Mouse (Mus musculus) ES-Bruce4 (cell line): ENCODE results near the gene Tas2r138.

Source experiments
- CTCF ChIP-seq: IDR thresholded peaks from one replicate; pipeline ENCODE4 v1.8.1; 2011; ENCODE audit warnings: low read depth, low read length
- EP300 ChIP-seq: IDR thresholded peaks from 2 replicates; pipeline ENCODE4 v1.6.1; 2011; ENCODE audit warnings: low read depth, low read length; ENCODE audit not compliant: insufficient read depth
- POLR2A ChIP-seq: IDR thresholded peaks from one replicate; pipeline ENCODE4 v1.8.1; 2011; ENCODE audit warnings: low read length; ENCODE audit not compliant: insufficient read depth

DNA sequence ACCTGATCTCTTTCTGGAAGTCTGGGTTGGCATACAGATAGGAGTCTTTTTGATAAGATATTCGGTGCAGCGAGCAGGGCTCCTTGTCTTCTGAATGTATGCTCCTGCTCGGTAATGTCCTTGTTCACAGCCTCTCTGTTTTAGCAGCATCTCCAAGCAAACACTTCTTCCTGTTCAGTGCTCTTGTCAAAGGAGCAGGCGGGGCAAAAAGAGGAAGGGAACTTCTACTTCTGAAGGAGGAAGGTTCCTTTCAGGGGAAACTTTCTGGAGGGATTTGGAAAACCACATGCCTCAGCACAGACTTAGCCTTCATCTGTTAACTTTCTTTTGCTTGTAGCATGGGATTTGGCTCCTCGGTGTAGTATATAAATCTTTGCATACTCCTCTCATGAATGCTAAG, 27.5 kb downstream of the Tas2r138 start, which contains the start of gene Clec5a:
- TF ChIP-seq POLR2A (no peak), EP300 (no peak), CTCF (no peak)
